Mouse (Mus musculus) brain, embryonic 14.5 days (tissue): ENCODE data around the gene Prkag2.

Source experiments
- CTCF ChIP-seq: fragments of 200-500 bp; IDR thresholded peaks from 2 replicates; pipeline ENCODE4 v1.5.1; 2012; ENCODE audit warnings: inconsistent platforms, mild to moderate bottlenecking, moderate library complexity, borderline replicate concordance; ENCODE audit not compliant: insufficient read depth, insufficient read length; ENCODE audit errors: extremely low read depth
- POLR2A ChIP-seq: fragments of 200-500 bp; IDR thresholded peaks from 2 replicates; pipeline ENCODE4 v1.6.1; 2012; ENCODE audit warnings: mild to moderate bottlenecking, inconsistent platforms, borderline replicate concordance; ENCODE audit not compliant: poor library complexity, insufficient read depth, insufficient read length, severe bottlenecking; ENCODE audit errors: extremely low read depth

DNA sequence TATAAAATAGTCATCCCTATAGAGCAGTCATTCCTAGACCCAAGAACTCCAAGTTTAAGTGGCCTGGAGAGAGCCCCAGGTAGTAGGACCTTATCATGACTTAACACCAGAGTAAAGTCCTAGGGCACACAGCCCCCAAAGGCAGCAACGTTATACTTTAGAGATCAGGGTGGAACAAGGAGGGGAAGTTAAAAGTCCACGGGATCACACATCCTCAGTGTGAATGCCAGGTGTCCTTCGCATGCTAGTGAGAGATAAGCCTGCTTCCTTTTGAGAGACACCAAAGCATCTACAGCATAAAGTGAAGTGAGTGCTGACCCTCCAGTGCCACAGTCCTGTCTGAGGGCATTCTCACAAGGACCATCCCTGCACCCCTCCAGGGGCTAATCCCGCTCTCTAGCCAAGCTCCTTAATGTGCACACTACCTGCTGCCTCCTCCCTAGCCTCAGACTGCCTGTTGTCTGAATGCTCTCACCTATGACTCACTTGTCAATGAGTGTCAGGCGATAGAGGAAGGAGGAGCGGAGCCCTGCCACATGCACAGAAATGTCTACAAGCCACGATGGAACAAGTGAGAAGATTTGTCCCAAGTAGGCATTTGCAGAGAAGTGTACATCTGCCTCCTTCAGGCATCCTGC, 132.4 kb downstream of the Prkag2 start:
- TF ChIP-seq CTCF (no peak), POLR2A (no peak)
